Mouse (Mus musculus): Measurements from ENCODE around the gene Cenpu. TPM values are rescaled to one million over a fixed set of nuclear protein-coding genes. Genes with fewer than 3 reads are reported as not detected.

Cenpu gene
- polyA plus RNA-seq, 1 experiment: 56.9 TPM

DNA sequence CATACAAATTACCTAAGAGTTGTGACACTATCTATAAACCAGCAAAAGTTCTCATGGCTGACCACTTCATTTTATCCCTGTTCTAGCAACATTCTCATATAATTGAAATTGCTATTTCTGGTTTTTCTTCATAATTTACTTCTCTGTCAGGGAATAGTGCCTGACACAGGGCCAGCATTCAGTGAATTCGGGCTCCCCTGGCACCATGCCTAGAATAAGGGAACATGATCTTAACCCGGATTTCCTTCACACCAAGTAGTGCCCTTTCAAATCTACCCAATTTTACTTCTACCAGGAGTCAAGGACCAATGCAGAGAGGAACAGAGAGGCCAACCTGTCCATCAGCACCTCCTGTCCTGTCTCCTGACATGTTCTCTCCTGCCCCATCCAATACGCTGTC is 33.7 kb downstream of the Cenpu start:
- no peaks in the 10 kb centered on the region for H3K9me3 ChIP-seq (replicated peaks; ENCODE audit: control insufficient read depth, insufficient read depth, low read length, poor library complexity, severe bottlenecking)
- H3K4me1 ChIP-seq (ENCODE audit: control insufficient read depth, insufficient read depth, low read length): no peaks in the 10 kb centered on the region
- H3K4me3 ChIP-seq (ENCODE audit: low read depth, low read length): no peak overlapping the region
- H3K9ac ChIP-seq (ENCODE audit: low read depth, poor library complexity, severe bottlenecking): no peak overlapping the region
- no peaks in the 10 kb centered on the region for H3K27me3 ChIP-seq (ENCODE audit: control insufficient read depth, insufficient read depth, low read length, poor library complexity, severe bottlenecking)
- TF ChIP-seq CTCF (IDR thresholded peaks at IDR 0.05; ENCODE audit: low read depth, low read length): no peak
- TF ChIP-seq EP300 (IDR thresholded peaks at IDR 0.05; ENCODE audit: insufficient read depth, low read depth, low read length): no peak
- no peak for TF ChIP-seq POLR2A (IDR thresholded peaks at IDR 0.05; ENCODE audit: insufficient read depth, low read length)
- H3K27ac ChIP-seq (ENCODE audit: insufficient read depth, low read length): no peak overlapping the region
- peaks cover 8% of the 10 kb centered on the region for H3K36me3 ChIP-seq (ENCODE audit: control insufficient read depth, insufficient read depth, low read length, poor library complexity, severe bottlenecking)

DNA sequence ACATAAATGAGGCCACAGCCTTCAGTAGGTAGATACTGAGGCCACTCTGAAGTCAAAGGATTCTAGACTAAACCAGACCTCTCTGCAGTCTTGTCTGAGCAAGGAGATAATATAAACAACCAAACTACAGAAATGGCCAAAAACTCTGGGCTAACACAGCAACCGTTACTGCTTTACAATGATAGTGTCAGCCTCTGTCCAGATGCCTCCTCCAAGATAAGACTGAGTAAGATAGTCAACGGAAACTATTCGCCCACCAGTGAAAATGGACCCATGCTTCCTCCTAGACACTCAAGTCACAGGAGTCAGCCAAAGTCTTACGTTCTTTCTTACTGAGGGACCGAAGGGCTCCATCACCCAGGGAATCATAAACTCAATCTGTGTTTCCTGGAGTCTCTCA is 36.1 kb downstream of the Cenpu start:
- Histone ChIP-seq H3K27me3 (ENCODE audit: control insufficient read depth, insufficient read depth, low read length, poor library complexity, severe bottlenecking) (no peaks in the 10 kb centered on the region), H3K27ac (ENCODE audit: insufficient read depth, low read length) (no peak overlapping the region), H3K9me3 (replicated peaks; ENCODE audit: control insufficient read depth, insufficient read depth, low read length, poor library complexity, severe bottlenecking) (no peaks in the 10 kb centered on the region), H3K4me1 (ENCODE audit: control insufficient read depth, insufficient read depth, low read length) (no peaks in the 10 kb centered on the region), H3K36me3 (ENCODE audit: control insufficient read depth, insufficient read depth, low read length, poor library complexity, severe bottlenecking) (peaks cover 4% of the 10 kb centered on the region), H3K9ac (ENCODE audit: low read depth, poor library complexity, severe bottlenecking) (no peak overlapping the region), H3K4me3 (ENCODE audit: low read depth, low read length) (no peak overlapping the region)
- TF ChIP-seq POLR2A (IDR thresholded peaks at IDR 0.05; ENCODE audit: insufficient read depth, low read length) (no peak), EP300 (IDR thresholded peaks at IDR 0.05; ENCODE audit: insufficient read depth, low read depth, low read length) (no peak), CTCF (IDR thresholded peaks at IDR 0.05; ENCODE audit: low read depth, low read length) (no peak)

GRCm38 (mm10) chr8:46588663-46589062 is 36.8 kb downstream of the Cenpu start:
- TF ChIP-seq POLR2A (IDR thresholded peaks at IDR 0.05; ENCODE audit: insufficient read depth, low read length): no peak
- no peak for TF ChIP-seq EP300 (IDR thresholded peaks at IDR 0.05; ENCODE audit: insufficient read depth, low read depth, low read length)
- no peak for TF ChIP-seq CTCF (IDR thresholded peaks at IDR 0.05; ENCODE audit: low read depth, low read length)
- H3K4me1 ChIP-seq (ENCODE audit: control insufficient read depth, insufficient read depth, low read length): no peaks in the 10 kb centered on the region
- H3K9ac ChIP-seq (ENCODE audit: low read depth, poor library complexity, severe bottlenecking): no peak overlapping the region
- no peaks in the 10 kb centered on the region for H3K27me3 ChIP-seq (ENCODE audit: control insufficient read depth, insufficient read depth, low read length, poor library complexity, severe bottlenecking)
- H3K4me3 ChIP-seq (ENCODE audit: low read depth, low read length): no peak overlapping the region
- no peaks in the 10 kb centered on the region for H3K9me3 ChIP-seq (replicated peaks; ENCODE audit: control insufficient read depth, insufficient read depth, low read length, poor library complexity, severe bottlenecking)
- H3K36me3 ChIP-seq (ENCODE audit: control insufficient read depth, insufficient read depth, low read length, poor library complexity, severe bottlenecking): peaks cover 7% of the 10 kb centered on the region
- H3K27ac ChIP-seq (ENCODE audit: insufficient read depth, low read length): no peak overlapping the region

GRCm38 (mm10) chr8:46593067-46593466 is 41.2 kb downstream of the Cenpu start:
- no peak overlapping the region for H3K27ac ChIP-seq (ENCODE audit: insufficient read depth, low read length)
- no peak overlapping the region for H3K9ac ChIP-seq (ENCODE audit: low read depth, poor library complexity, severe bottlenecking)
- H3K27me3 ChIP-seq (ENCODE audit: control insufficient read depth, insufficient read depth, low read length, poor library complexity, severe bottlenecking): no peaks in the 10 kb centered on the region
- H3K36me3 ChIP-seq (ENCODE audit: control insufficient read depth, insufficient read depth, low read length, poor library complexity, severe bottlenecking): peaks cover 7% of the 10 kb centered on the region
- TF ChIP-seq CTCF (IDR thresholded peaks at IDR 0.05; ENCODE audit: low read depth, low read length) (no peak), POLR2A (IDR thresholded peaks at IDR 0.05; ENCODE audit: insufficient read depth, low read length) (no peak), EP300 (IDR thresholded peaks at IDR 0.05; ENCODE audit: insufficient read depth, low read depth, low read length) (no peak)
- no peak overlapping the region for H3K4me3 ChIP-seq (ENCODE audit: low read depth, low read length)
- H3K9me3 ChIP-seq (replicated peaks; ENCODE audit: control insufficient read depth, insufficient read depth, low read length, poor library complexity, severe bottlenecking): no peaks in the 10 kb centered on the region
- no peaks in the 10 kb centered on the region for H3K4me1 ChIP-seq (ENCODE audit: control insufficient read depth, insufficient read depth, low read length)

DNA sequence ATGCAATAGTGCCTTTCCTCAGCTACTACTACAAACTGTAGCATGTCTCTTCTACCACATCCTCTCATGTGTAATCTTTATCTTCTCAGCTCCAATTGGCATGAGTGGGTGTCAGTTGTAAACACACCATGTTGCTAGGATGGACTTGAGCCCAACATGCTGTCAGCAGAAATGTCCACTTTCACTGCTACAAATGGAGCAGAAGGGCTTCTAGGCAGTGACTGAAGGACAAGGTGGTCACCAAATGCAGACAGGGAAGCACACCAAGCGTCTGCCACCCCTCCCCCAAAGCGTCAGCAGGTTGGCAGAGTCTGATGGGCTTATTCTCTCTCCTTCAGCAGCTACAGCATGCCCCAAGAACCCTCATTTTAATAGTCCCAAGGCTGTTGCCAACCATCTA is 41.9 kb downstream of the Cenpu start:
- Histone ChIP-seq H3K27ac (ENCODE audit: insufficient read depth, low read length) (no peak overlapping the region), H3K4me1 (ENCODE audit: control insufficient read depth, insufficient read depth, low read length) (no peaks in the 10 kb centered on the region), H3K9me3 (replicated peaks; ENCODE audit: control insufficient read depth, insufficient read depth, low read length, poor library complexity, severe bottlenecking) (no peaks in the 10 kb centered on the region), H3K9ac (ENCODE audit: low read depth, poor library complexity, severe bottlenecking) (no peak overlapping the region), H3K4me3 (ENCODE audit: low read depth, low read length) (no peak overlapping the region), H3K27me3 (ENCODE audit: control insufficient read depth, insufficient read depth, low read length, poor library complexity, severe bottlenecking) (no peaks in the 10 kb centered on the region), H3K36me3 (ENCODE audit: control insufficient read depth, insufficient read depth, low read length, poor library complexity, severe bottlenecking) (peaks cover 5% of the 10 kb centered on the region)
- no peak for TF ChIP-seq EP300 (IDR thresholded peaks at IDR 0.05; ENCODE audit: insufficient read depth, low read depth, low read length)
- no peak for TF ChIP-seq POLR2A (IDR thresholded peaks at IDR 0.05; ENCODE audit: insufficient read depth, low read length)
- TF ChIP-seq CTCF (IDR thresholded peaks at IDR 0.05; ENCODE audit: low read depth, low read length): no peak

- H3K9me3 ChIP-seq (replicated peaks; ENCODE audit: control insufficient read depth, insufficient read depth, low read length, poor library complexity, severe bottlenecking): no peaks in the 10 kb centered on the region
- H3K27me3 ChIP-seq (ENCODE audit: control insufficient read depth, insufficient read depth, low read length, poor library complexity, severe bottlenecking): no peaks in the 10 kb centered on the region
- H3K27ac ChIP-seq (ENCODE audit: insufficient read depth, low read length): no peak overlapping the region
- no peak overlapping the region for H3K4me3 ChIP-seq (ENCODE audit: low read depth, low read length)
- no peak overlapping the region for H3K9ac ChIP-seq (ENCODE audit: low read depth, poor library complexity, severe bottlenecking)
- no peaks in the 10 kb centered on the region for H3K4me1 ChIP-seq (ENCODE audit: control insufficient read depth, insufficient read depth, low read length)
- peaks cover 3% of the 10 kb centered on the region for H3K36me3 ChIP-seq (ENCODE audit: control insufficient read depth, insufficient read depth, low read length, poor library complexity, severe bottlenecking)
- no peak for TF ChIP-seq POLR2A (IDR thresholded peaks at IDR 0.05; ENCODE audit: insufficient read depth, low read length)
- no peak for TF ChIP-seq CTCF (IDR thresholded peaks at IDR 0.05; ENCODE audit: low read depth, low read length)
- no peak for TF ChIP-seq EP300 (IDR thresholded peaks at IDR 0.05; ENCODE audit: insufficient read depth, low read depth, low read length)
These were observed 43.8 kb downstream of the Cenpu start for GRCm38 (mm10) chr8:46595593-46595992.
